Mouse (Mus musculus): ENCODE data around the gene Hist1h2ao. TPM values are rescaled to one million over a fixed set of nuclear protein-coding genes. Genes with fewer than 3 reads are reported as not detected.

Gene Hist1h2ao
- total and polyA plus RNA-seq, 3 experiments = 693 TPM; not detected in 2

- TF ChIP-seq SMC3 (IDR thresholded peaks at IDR 0.05; ENCODE audit: low read depth, low read length) (no peak), MXI1 (IDR thresholded peaks at IDR 0.05; ENCODE audit: low read depth, low read length) (peak; percentile 39; the same call in 1 of the 2 replicates), ZC3H11A (IDR thresholded peaks at IDR 0.05; ENCODE audit: low read depth, low read length) (no peak; the same call in 1 of the 2 replicates), IRF4 (IDR thresholded peaks at IDR 0.05; ENCODE audit: low read depth, low read length) (peak; percentile 61; the same call in 1 of the 2 replicates), MEF2A (IDR thresholded peaks at IDR 0.05; ENCODE audit: borderline replicate concordance, low read depth, low read length) (peak; percentile 50; the same call in 1 of the 2 replicates), JUN (IDR thresholded peaks at IDR 0.05; ENCODE audit: insufficient read depth, low read depth, low read length) (no peak), ELF1 (IDR thresholded peaks at IDR 0.05; ENCODE audit: low read depth, low read length) (peak; percentile 19; the same call in 1 of the 2 replicates), CHD1 (IDR thresholded peaks at IDR 0.05; ENCODE audit: low read depth, low read length) (peak; percentile 85; the same call in 1 of the 2 replicates), ZKSCAN1 (IDR thresholded peaks at IDR 0.05; ENCODE audit: borderline replicate concordance, low read depth, low read length) (no peak), ETS1 (conservative IDR thresholded peaks at IDR 0.05; ENCODE audit: low read depth, low read length) (0 out of 2 replicates have a peak, but pooled peaks have one; percentile 21), MAX (IDR thresholded peaks at IDR 0.05; ENCODE audit: low read length) (no peak)
These were observed 30.2 kb upstream of the Hist1h2ao start, which contains the start of gene Hist1h1b (continued) for GRCm38 (mm10) chr13:21779767-21780731.

- Histone ChIP-seq H3K4me1 (ENCODE audit: control insufficient read depth in 1 of 2, insufficient read depth in 2 of 2) (peaks cover 6 to 39% of the 10 kb centered on the region in 2 experiments; a peak in 3 of 4 replicates), H3K27ac (ENCODE audit: insufficient read depth, low read depth) (peak overlapping the region; percentile 35; the same call in 1 of the 2 replicates), H3K36me3 (replicated peaks in 1 of 2; ENCODE audit: control insufficient read depth in 1 of 2, insufficient read depth in 1 of 2, low read length in 1 of 2) (no peaks in the 10 kb centered on the region), H3K4me3 (replicated peaks in 1 of 3; ENCODE audit: low read depth in 2 of 3, low read length in 2 of 3, poor library complexity in 1 of 3) (peak overlapping the region in 1 of 3 experiments; percentile 59), H3K9ac (ENCODE audit: insufficient read depth, low read depth) (peak overlapping the region; percentile 86; the same call in 1 of the 2 replicates), H3K4me2 (ENCODE audit: insufficient read depth, low read depth, poor library complexity, severe bottlenecking) (peak overlapping the region; percentile 65), H3K27me3 (replicated peaks) (no peaks in the 10 kb centered on the region), H3K9me3 (replicated peaks; ENCODE audit: low read length) (no peaks in the 10 kb centered on the region), H3K79me2 (replicated peaks; ENCODE audit: control insufficient read depth, extremely low read depth, insufficient read depth, poor library complexity, severe bottlenecking) (no peaks in the 10 kb centered on the region; the same call in 1 of the 2 replicates)
- dilution Hi-C loops (cut with MboI; ENCODE audit: extremely low pct_ligation_motif_present, extremely low pct_unique_long_range_greater_than_20kb, low sequenced_read_pairs) (no loop called here), in situ Hi-C loops (cut with MboI; ENCODE audit: low pct_ligation_motif_present, low pct_unique_long_range_greater_than_20kb, low sequenced_read_pairs) (no loop called here)
- DNase-seq (ENCODE audit: extremely low read depth) = peak; percentile 29
- TF ChIP-seq SIN3A (IDR thresholded peaks at IDR 0.05; ENCODE audit: low read length) = no peak
- no peak for TF ChIP-seq CHD2 (IDR thresholded peaks at IDR 0.05; ENCODE audit: low read length)
- no peak for TF ChIP-seq TBP (conservative IDR thresholded peaks at IDR 0.05; ENCODE audit: low read depth, low read length)
- TF ChIP-seq CTCF (conservative IDR thresholded peaks at IDR 0.05 in 1 of 2, IDR thresholded peaks at IDR 0.05 in 1 of 2; ENCODE audit: low read depth in 2 of 2, low read length in 2 of 2) = no peak
- TF ChIP-seq MAZ (IDR thresholded peaks at IDR 0.05; ENCODE audit: low read depth, low read length) = no peak
- TF ChIP-seq CHD1 (IDR thresholded peaks at IDR 0.05; ENCODE audit: low read depth, low read length) = no peak
- no peak for TF ChIP-seq MEF2A (IDR thresholded peaks at IDR 0.05; ENCODE audit: borderline replicate concordance, low read depth, low read length)
- TF ChIP-seq ZC3H11A (IDR thresholded peaks at IDR 0.05; ENCODE audit: low read depth, low read length) = no peak
- TF ChIP-seq ZKSCAN1 (IDR thresholded peaks at IDR 0.05; ENCODE audit: borderline replicate concordance, low read depth, low read length) = no peak
- no peak for TF ChIP-seq ZMIZ1 (IDR thresholded peaks at IDR 0.05; ENCODE audit: low read depth, low read length)
- TF ChIP-seq MAFK (IDR thresholded peaks at IDR 0.05; ENCODE audit: insufficient replicate concordance, low read length) = no peak
- no peak for TF ChIP-seq BHLHE40 (IDR thresholded peaks at IDR 0.05; ENCODE audit: low read depth, low read length)
- no peak for TF ChIP-seq KAT2A (IDR thresholded peaks at IDR 0.05; ENCODE audit: insufficient replicate concordance, low read length)
- TF ChIP-seq MXI1 (IDR thresholded peaks at IDR 0.05; ENCODE audit: low read depth, low read length) = no peak
These were observed 29.2 kb upstream of the Hist1h2ao start for GRCm38 (mm10) chr13:21781021-21781555.
